Mouse (Mus musculus) MEL (cell line): ENCODE results near the gene Necab3.
A peak's percentile ranks its signal among the peaks of the same experiment; 100 is the strongest.

Experiments
- CTCF ChIP-seq, 3 experiments: IDR thresholded peaks in 2 of 3; conservative IDR thresholded peaks in 1 of 3; 2 replicates each; pipeline ENCODE4 v1.5.1; 2011 to 2012; ENCODE audit warnings: low read length in 3 of 3, low read depth in 2 of 3, mild to moderate bottlenecking in 2 of 3, improper control_type of control experiment in 1 of 3, inconsistent platforms in 1 of 3, mixed read lengths in 1 of 3, moderate library complexity in 1 of 3; ENCODE audit not compliant: control insufficient read depth in 1 of 3, insufficient read depth in 1 of 3, poor library complexity in 1 of 3, severe bottlenecking in 1 of 3
- E2F4 ChIP-seq: IDR thresholded peaks from 2 replicates; pipeline ENCODE4 v1.6.1; 2011; ENCODE audit warnings: low read depth, low read length, improper control_type of control experiment, borderline replicate concordance
- GABPA ChIP-seq: IDR thresholded peaks from 2 replicates; pipeline ENCODE4 v1.6.1; 2012; ENCODE audit warnings: low read depth, mild to moderate bottlenecking, inconsistent platforms, low read length, improper control_type of control experiment, moderate library complexity
- JUND ChIP-seq: IDR thresholded peaks from 2 replicates; pipeline ENCODE4 v1.6.1; 2011; ENCODE audit warnings: low read depth, mild to moderate bottlenecking, improper control_type of control experiment, low read length
- KAT2A ChIP-seq: conservative IDR thresholded peaks from 2 replicates; pipeline ENCODE4 v1.6.1; 2012; ENCODE audit warnings: low read depth, low read length, improper control_type of control experiment, inconsistent platforms
- MYC ChIP-seq: IDR thresholded peaks from 2 replicates; pipeline ENCODE4 v1.6.1; 2011; ENCODE audit warnings: low read depth, mild to moderate bottlenecking, low read length, improper control_type of control experiment, moderate library complexity
- POLR2A ChIP-seq, 2 experiments: IDR thresholded peaks; 2 replicates each; pipeline ENCODE4 v1.6.1; 2011 to 2012; ENCODE audit warnings: low read length in 2 of 2, mild to moderate bottlenecking in 2 of 2, control low read depth in 1 of 2, improper control_type of control experiment in 1 of 2, low read depth in 1 of 2, moderate library complexity in 1 of 2; ENCODE audit not compliant: control insufficient read depth in 1 of 2, insufficient read depth in 1 of 2, poor library complexity in 1 of 2
- USF1 ChIP-seq: IDR thresholded peaks from 2 replicates; pipeline ENCODE4 v1.6.1; 2014; ENCODE audit warnings: low read depth, mild to moderate bottlenecking, inconsistent platforms, low read length, improper control_type of control experiment, moderate library complexity
- ZC3H11A ChIP-seq: IDR thresholded peaks from 2 replicates; pipeline ENCODE4 v1.6.1; 2012; ENCODE audit warnings: low read depth, mild to moderate bottlenecking, inconsistent platforms, low read length, improper control_type of control experiment

DNA sequence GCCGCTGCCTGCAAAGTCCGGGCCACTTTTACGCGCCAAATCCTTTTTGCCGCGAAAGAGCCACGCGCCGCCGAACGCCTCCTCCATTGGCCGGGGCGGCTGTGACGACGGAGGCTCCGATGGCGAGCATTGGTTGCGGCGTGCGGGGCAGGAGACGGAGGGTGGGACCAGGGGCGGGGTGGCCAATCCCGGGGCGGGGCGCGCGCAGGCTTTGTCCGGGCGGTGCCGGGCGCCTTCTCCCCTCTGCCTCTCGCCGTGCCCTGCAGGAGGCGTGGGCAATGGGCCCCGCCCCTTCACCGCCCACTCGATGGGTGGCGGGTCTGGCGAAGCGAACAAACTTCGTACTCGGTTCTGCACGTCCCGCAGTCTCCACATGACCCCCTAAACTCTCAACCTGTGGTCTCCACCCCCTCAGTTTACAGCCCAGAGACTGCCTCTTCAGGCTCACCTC, 11.2 kb upstream of the Necab3 start, which contains the start of gene E2f1:
- TF ChIP-seq KAT2A (no peak), JUND (no peak), ZC3H11A (no peak), GABPA (no peak), CTCF (IDR thresholded peaks at IDR 0.05 in 2 of 3, conservative IDR thresholded peaks at IDR 0.05 in 1 of 3; ENCODE audit: control insufficient read depth in 1 of 3, insufficient read depth in 1 of 3, low read depth in 2 of 3, low read length in 3 of 3, poor library complexity in 1 of 3, severe bottlenecking in 1 of 3) (no peak), MYC (no peak), POLR2A (IDR thresholded peaks at IDR 0.05; ENCODE audit: control insufficient read depth in 1 of 2, insufficient read depth in 1 of 2, low read depth in 1 of 2, low read length in 2 of 2, poor library complexity in 1 of 2) (peak in 1 of 2 experiments; percentile 83; a peak in 2 of 4 replicates), E2F4 (peak; percentile 39; the same call in 1 of the 2 replicates), USF1 (peak; percentile 89)
